Mouse (Mus musculus): ENCODE measurements around the gene Stt3b.

The Stt3b gene

GRCm38 (mm10) chr9:115318621-115319375, 8.6 kb upstream of the Stt3b start:
- in situ Hi-C loops (cut with MboI; ENCODE audit: low sequenced_read_pairs), result no loop called here

DNA sequence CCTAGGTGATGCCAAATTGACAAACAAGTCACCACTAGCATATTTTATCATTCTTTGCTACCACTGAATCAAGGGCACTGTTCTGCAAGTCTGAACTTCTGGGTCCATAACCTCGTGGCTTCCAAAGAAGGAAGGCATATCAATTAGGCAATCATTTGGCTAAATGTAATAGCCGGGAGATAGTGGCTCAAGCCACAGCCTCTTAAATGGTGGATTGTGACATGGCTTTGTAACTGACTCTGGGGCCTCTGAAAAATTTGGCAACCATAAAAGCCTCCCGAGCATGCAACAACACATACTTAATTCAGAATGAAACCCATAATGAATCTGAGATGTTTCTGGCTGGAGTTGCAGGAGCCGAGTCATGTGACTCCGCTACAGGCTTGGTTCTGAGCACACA, 6.8 kb upstream of the Stt3b start:
- in situ Hi-C loops (cut with MboI; ENCODE audit: low sequenced_read_pairs), result no loop called here

DNA sequence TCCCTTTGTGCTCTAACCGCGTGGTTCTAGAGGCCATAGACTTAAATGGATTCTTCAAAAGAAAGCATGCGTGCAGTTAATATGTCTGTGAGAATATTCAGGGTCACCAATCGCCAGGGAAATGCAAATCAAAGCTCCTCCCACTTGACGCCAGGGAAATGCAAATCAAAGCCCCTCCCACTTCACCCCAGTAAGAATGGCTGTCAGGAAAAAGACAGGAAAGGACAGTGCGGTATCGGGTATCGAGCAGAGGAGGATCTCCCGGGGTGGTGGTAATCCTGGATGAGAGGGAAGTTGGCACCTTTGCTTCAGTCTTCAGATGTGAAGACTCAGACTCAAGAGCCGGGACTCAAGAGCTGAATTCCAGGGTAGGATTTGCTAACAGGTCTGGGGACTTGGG, 4.3 kb upstream of the Stt3b start:
- in situ Hi-C loops (cut with MboI; ENCODE audit: low sequenced_read_pairs), result no loop called here

- in situ Hi-C loops (cut with MboI; ENCODE audit: low sequenced_read_pairs), result no loop called here
Measured at GRCm38 (mm10) chr9:115313830-115314229, 3.6 kb upstream of the Stt3b start.

- in situ Hi-C loops (cut with MboI; ENCODE audit: low sequenced_read_pairs), result no loop called here
Measured at GRCm38 (mm10) chr9:115311223-115311520, 951 bp upstream of the Stt3b start.

DNA sequence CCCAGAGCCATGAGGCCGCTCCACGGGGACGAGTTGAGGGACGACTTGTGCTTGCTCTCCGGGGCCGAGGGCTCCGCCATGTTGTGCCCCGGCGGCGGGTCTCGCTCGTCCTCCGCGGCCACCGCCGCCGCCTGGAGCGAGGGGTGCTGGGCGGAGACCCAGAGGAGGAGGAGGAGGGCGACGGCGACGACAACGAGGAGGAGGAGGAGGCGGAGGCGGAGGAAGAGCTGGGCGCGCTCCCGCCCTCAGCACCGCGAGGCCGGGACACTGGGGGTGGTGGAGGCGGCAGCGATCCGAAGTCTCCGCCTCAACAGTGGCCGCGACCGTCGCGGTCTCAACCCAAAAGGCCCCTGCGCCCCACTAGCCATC, 260 bp downstream of the Stt3b start:
- in situ Hi-C loops (cut with MboI; ENCODE audit: low sequenced_read_pairs), result no loop called here

DNA sequence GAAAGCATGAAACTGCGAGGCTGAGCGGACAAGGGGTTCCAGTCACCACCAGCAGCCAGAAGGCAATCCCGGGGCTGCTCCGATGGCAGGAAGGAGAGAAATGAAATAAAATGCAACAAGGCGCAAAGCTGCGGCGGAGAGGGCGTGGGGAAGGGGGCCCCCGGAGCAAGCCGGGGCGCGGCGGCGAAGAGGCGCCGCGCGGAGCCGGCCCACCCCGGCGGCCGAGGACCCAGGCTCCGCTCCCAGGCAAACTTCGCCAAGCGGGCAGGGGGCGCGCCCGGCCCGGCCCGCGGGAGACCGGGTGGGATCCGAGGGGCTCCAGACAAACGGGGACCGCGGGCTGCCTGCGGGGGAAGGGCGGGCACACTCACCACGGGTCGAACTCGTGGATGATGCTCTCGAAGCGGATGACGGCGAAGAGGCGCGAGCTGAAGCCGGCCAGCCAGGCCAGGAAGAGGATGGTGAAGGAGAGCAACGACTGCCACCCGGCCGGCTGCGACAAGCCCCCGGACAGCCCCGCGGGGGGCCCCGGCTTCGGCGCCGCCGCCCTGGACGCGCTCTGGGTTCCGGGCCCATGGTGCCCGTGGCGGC, 745 bp downstream of the Stt3b start:
- in situ Hi-C loops (cut with MboI; ENCODE audit: low sequenced_read_pairs), result no loop called here

DNA sequence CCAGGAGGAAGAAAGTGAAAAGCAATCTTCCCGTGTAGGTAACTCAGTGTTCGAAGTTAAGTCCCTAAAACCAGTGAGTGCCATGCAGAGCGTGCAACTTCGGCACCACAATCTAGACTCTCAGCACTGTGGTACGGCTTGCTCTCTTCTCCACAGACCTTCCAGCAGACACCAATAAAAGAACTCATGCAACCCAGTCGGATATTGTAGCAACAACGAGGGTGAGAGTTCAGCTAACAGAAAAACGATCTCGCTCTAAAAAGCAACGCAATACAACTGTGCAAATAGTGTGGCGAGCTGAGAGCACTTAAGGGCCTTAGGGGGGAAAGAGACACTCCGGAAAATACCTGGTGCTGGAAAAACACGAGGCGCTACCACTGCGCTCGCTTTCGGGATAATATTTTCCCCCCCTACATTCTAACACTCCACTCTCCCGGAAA, 1.3 kb downstream of the Stt3b start:
- in situ Hi-C loops (cut with MboI; ENCODE audit: low sequenced_read_pairs), result no loop called here

GRCm38 (mm10) chr9:115308401-115308800, 1.8 kb downstream of the Stt3b start:
- in situ Hi-C loops (cut with MboI; ENCODE audit: low sequenced_read_pairs), result no loop called here

DNA sequence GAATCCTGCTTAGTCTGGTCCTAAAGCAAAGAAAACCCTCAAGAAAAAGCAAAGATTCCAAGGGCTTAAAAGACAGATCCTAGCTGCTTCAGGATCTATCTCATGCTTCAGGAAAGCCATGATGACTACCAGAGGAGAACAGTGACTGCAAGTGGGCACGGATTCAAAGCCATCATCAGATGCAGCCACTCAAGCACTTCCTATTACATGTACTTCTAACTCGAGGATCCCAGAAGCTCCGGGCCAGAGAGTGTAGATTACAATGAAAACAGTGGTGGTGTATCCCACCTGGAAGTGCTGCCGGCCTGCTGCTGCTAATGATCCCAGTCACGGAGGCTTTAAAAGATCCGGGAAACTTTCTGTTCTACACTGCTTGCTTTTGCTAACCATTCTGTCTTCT, 4.0 kb downstream of the Stt3b start:
- in situ Hi-C loops (cut with MboI; ENCODE audit: low sequenced_read_pairs), result no loop called here

DNA sequence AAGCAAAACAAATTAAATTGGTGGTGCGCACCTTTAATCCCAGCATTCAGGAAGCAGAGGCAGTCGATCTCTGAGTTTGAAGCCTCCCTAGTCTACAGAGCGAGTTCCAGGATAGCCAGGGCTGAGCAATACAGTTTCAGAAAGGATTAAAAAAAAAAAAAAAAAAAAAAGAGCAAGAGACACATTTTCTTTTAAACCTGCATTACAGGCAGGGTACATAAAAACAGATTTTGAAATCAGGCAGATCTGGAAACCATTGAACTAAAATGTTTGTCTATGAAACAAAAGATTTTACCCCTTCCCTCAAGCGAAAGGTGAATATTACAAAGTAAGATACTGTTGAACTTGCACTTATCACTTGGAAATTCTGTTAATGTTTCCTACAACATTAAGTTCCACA, 6.1 kb downstream of the Stt3b start:
- in situ Hi-C loops (cut with MboI; ENCODE audit: low sequenced_read_pairs), result no loop called here

DNA sequence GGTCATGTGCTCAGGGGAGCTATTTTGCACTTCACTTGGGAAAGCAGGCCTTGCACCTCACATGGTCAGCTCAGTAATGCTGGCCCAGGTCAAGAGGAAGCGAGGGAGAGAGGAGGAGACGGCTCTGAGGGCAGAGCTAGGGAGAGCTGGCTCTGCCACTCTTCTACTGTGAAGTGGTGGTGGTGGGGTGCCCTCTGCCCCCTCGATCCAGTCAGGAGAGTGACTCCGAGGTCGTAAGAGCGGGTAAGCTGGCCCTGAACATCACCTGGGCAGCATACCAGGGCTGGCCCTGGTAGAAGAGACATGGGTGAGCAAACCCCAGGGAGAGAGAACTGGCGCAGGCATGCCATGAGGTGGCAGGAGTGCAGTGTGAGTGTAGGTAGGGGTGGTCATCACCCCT, 8.6 kb downstream of the Stt3b start:
- in situ Hi-C loops (cut with MboI; ENCODE audit: low sequenced_read_pairs), result no loop called here

- in situ Hi-C loops (cut with MboI; ENCODE audit: low sequenced_read_pairs), result no loop called here
Measured at GRCm38 (mm10) chr9:115301002-115301579, 9.1 kb downstream of the Stt3b start.

DNA sequence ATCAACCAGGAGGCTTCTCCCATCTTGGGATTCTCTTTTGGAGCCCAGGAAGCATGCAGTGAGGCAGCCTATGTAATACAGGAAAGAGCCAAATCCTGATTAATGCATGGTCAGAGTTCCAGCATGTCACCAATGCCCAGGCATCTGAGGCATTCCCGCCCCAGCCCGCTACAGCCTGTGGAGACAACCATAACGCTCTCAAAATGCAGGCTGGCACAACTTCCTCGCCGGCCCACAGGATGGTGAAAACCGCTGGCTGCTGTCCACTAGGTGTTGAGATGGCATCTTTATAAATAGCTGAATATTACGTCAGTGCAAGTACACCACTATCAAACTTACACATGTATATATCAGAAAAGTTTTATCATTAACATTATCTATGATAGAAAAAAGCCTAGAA, 13.5 kb downstream of the Stt3b start:
- in situ Hi-C loops (cut with MboI; ENCODE audit: low sequenced_read_pairs), result no loop called here

DNA sequence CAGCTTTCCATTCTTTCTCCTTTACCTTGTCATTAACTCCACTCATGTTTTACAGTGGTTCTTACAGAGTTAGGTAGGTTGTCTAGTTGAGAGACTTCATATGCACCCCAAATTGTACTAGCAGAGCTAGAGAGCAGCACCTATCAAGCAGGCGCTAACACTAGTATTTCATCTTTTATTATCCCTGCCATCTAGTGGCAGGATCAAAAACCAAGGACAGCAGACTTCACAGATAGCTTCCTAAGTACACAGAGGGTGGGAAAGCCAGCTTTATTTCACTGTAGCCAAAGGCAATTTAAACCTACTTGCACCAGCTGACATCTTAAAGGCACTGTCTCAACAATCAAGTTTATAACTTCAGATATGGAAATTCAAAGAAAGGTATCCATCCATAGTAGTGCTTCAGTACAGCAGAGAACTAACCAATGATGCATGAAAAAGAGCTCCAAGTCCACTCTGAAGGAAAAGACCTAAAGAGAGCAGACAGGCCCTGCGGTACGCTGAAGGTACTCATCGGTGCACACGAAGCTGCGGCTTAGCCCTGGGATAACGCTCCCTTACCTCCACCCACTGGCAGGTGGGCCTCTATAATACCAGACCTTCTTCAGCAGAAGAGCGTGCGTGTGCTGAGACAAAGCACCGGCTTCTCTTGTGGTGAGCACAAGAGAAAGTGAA, 16.2 kb downstream of the Stt3b start:
- in situ Hi-C loops (cut with MboI; ENCODE audit: low sequenced_read_pairs), result no loop called here

DNA sequence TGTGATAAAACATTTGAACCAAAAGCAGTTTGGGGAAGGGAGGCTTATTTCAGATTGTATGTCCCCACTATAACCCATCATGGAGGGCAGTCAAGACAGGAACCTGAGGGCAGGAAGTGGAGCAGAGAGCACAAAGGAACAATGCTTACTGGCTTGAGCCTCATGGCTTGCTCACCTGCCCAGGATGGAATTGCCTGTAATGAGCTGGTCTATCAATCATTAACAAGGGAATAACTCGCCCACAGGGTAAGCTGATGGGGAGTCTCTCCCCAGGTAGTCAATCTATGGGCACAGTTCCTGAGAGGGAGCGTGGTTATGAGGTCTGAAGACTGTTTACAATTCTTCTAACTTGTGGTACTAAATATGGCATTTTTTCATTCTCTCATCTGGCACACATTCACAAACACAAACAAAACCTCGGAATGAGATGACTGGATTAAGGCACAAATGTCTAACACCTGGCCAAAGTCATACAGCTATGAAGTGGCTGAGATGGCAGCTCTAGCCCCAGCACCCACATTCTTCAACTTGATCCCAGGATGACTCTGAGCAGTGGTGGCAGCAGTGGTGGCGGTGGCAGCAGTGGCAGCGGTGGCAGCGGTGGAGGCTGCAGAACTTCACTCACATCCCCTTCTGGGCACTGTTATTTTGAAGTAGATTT, 22.3 kb downstream of the Stt3b start:
- in situ Hi-C loops (cut with MboI; ENCODE audit: low sequenced_read_pairs), result no loop called here

GRCm38 (mm10) chr9:115284385-115284784, 25.8 kb downstream of the Stt3b start:
- in situ Hi-C loops (cut with MboI; ENCODE audit: low sequenced_read_pairs), result no loop called here

DNA sequence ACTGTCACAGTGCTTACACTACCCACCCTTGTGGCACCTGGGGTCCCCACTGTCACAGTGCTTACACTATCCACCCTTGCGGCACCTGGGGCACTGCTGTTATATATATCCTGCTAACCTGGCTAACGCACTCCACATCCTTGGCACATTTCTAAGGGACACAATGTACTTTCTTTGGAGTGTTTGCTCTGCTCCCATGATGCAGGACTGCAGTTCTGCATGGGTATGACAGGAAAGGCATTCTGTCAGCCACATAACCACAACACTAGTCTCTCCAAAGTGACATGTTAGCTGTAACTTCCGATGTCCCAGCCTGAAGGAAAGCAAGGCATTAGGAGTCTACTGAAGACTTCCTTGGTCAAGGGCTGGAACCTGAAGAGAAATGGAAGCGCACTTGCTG, 26.8 kb downstream of the Stt3b start:
- in situ Hi-C loops (cut with MboI; ENCODE audit: low sequenced_read_pairs), result no loop called here

- in situ Hi-C loops (cut with MboI; ENCODE audit: low sequenced_read_pairs), result no loop called here
Measured at GRCm38 (mm10) chr9:115278641-115279040, 31.6 kb downstream of the Stt3b start.

- in situ Hi-C loops (cut with MboI; ENCODE audit: low sequenced_read_pairs), result no loop called here
Measured at GRCm38 (mm10) chr9:115274806-115275205, 35.4 kb downstream of the Stt3b start.

- in situ Hi-C loops (cut with MboI; ENCODE audit: low sequenced_read_pairs), result no loop called here
Measured at GRCm38 (mm10) chr9:115273095-115273649, 37.0 kb downstream of the Stt3b start.
